Mouse (Mus musculus): ENCODE measurements around the gene Apoa4. TPM values are rescaled to one million over a fixed set of nuclear protein-coding genes. Genes with fewer than 3 reads are reported as not detected.

Apoa4 gene
- total and polyA plus RNA-seq, 3 experiments = not detected

DNA sequence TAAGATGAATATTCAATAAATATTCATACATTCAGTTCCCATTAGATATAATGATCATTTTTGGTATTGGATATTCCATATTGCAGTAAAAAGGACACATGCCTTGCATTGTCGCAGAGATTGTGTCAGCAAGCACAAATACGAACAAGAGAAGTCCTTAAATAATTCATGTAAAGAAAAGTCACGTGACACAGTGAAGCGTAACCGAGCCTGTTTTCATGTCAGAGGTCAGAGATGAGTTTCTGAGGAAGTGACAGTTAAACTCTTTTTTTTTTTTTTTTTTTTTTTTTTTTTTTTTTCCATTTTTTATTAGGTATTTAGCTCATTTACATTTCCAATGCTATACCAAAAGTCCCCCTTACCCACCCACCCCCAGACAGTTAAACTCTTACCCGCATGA is 47.9 kb upstream of the Apoa4 start:
- no peaks in the 10 kb centered on the region for H3K9me3 ChIP-seq (replicated peaks; ENCODE audit: insufficient read depth, low read length)
- no peaks in the 10 kb centered on the region for H3K27me3 ChIP-seq (ENCODE audit: control insufficient read depth in 1 of 2, insufficient read depth in 2 of 2, low read length in 2 of 2)
- no peak overlapping the region for H3K27ac ChIP-seq (ENCODE audit: control insufficient read depth, low read depth, low read length)
- H3K4me3 ChIP-seq (ENCODE audit: control insufficient read depth in 1 of 2, insufficient read depth in 1 of 2, low read depth in 2 of 2, low read length in 2 of 2) = no peak overlapping the region
- H3K9ac ChIP-seq (ENCODE audit: control insufficient read depth, low read depth, low read length, poor library complexity, severe bottlenecking) = no peak overlapping the region
- no peak for DNase-seq (ENCODE audit: low read depth, low spot score)
- no peak for TF ChIP-seq RAD21 (IDR thresholded peaks at IDR 0.05; ENCODE audit: low read depth, low read length)
- TF ChIP-seq CTCF (IDR thresholded peaks at IDR 0.05 in 2 of 3, conservative IDR thresholded peaks at IDR 0.05 in 1 of 3; ENCODE audit: control insufficient read depth in 1 of 3, insufficient read depth in 1 of 3, low read depth in 2 of 3, low read length in 3 of 3, poor library complexity in 1 of 3, severe bottlenecking in 1 of 3) = no peak
- TF ChIP-seq ETS1 (IDR thresholded peaks at IDR 0.05; ENCODE audit: low read depth, low read length) = no peak
- TF ChIP-seq MAFK (IDR thresholded peaks at IDR 0.05; ENCODE audit: borderline replicate concordance, low read depth, low read length) = no peak
- TF ChIP-seq MYC (IDR thresholded peaks at IDR 0.05; ENCODE audit: low read depth, low read length) = no peak
- no peak for TF ChIP-seq USF1 (IDR thresholded peaks at IDR 0.05; ENCODE audit: low read depth, low read length)
- no peak for TF ChIP-seq TCF12 (IDR thresholded peaks at IDR 0.05; ENCODE audit: low read depth, low read length)
- TF ChIP-seq UBTF (IDR thresholded peaks at IDR 0.05; ENCODE audit: borderline replicate concordance, insufficient read depth, low read depth, low read length) = no peak
- no peak for TF ChIP-seq NRF1 (IDR thresholded peaks at IDR 0.05; ENCODE audit: insufficient read depth, low read depth, low read length, poor library complexity, severe bottlenecking)
- no peak for TF ChIP-seq ELF1 (IDR thresholded peaks at IDR 0.05; ENCODE audit: low read depth, low read length)
- TF ChIP-seq CHD2 (IDR thresholded peaks at IDR 0.05; ENCODE audit: low read length) = no peak
- no peak for TF ChIP-seq POLR2AphosphoS5 (IDR thresholded peaks at IDR 0.05; ENCODE audit: borderline replicate concordance, low read depth, low read length)
- no peak for TF ChIP-seq POLR2AphosphoS2 (IDR thresholded peaks at IDR 0.05; ENCODE audit: low read length)
- no peak for TF ChIP-seq MAZ (IDR thresholded peaks at IDR 0.05; ENCODE audit: low read depth, low read length)
- TF ChIP-seq SIN3A (IDR thresholded peaks at IDR 0.05; ENCODE audit: low read length) = no peak
- no peak for TF ChIP-seq KAT2A (conservative IDR thresholded peaks at IDR 0.05; ENCODE audit: low read depth, low read length)
- TF ChIP-seq ZKSCAN1 (IDR thresholded peaks at IDR 0.05; ENCODE audit: low read depth, low read length) = no peak
- no peak for TF ChIP-seq ZMIZ1 (IDR thresholded peaks at IDR 0.05; ENCODE audit: low read depth, low read length)
- no peaks in the 10 kb centered on the region for H3K79me2 ChIP-seq (ENCODE audit: control insufficient read depth, insufficient read depth, low read length, poor library complexity)
- peaks cover 0 to 22% of the 10 kb centered on the region in 2 experiments; a peak in 2 of 4 replicates for H3K36me3 ChIP-seq (ENCODE audit: control insufficient read depth in 1 of 2, insufficient read depth in 2 of 2, low read length in 2 of 2)
- H3K4me1 ChIP-seq (ENCODE audit: control insufficient read depth in 1 of 2, insufficient read depth in 2 of 2, low read length in 2 of 2) = no peaks in the 10 kb centered on the region

DNA sequence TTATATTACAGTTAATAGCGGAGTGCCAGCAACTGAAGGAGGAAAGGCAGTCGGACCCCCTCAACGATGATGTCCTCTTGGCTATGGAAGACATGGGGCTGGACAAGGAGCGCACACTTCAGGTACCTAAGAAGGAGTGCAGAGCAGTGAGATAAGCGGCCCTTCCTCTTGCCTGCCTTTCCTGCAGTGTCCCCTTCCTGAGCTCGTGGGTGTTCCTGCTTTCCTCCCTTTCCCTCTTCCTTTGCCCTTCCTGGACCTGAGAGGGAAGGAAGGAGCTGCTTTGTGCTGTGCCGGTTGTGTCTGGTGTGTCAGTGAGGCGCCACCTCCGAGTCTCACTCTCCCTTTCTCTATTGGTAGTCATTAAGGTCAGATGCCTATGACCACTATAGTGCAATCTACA is 45.7 kb upstream of the Apoa4 start:
- H3K79me2 ChIP-seq (ENCODE audit: control insufficient read depth, insufficient read depth, low read length, poor library complexity) = no peaks in the 10 kb centered on the region
- no peaks in the 10 kb centered on the region for H3K27me3 ChIP-seq (ENCODE audit: control insufficient read depth in 1 of 2, insufficient read depth in 2 of 2, low read length in 2 of 2)
- no peak overlapping the region for H3K9ac ChIP-seq (ENCODE audit: control insufficient read depth, low read depth, low read length, poor library complexity, severe bottlenecking)
- H3K27ac ChIP-seq (ENCODE audit: control insufficient read depth, low read depth, low read length) = no peak overlapping the region
- no peaks in the 10 kb centered on the region for H3K4me1 ChIP-seq (ENCODE audit: control insufficient read depth in 1 of 2, insufficient read depth in 2 of 2, low read length in 2 of 2)
- no peak overlapping the region for H3K4me3 ChIP-seq (ENCODE audit: control insufficient read depth in 1 of 2, insufficient read depth in 1 of 2, low read depth in 2 of 2, low read length in 2 of 2)
- H3K36me3 ChIP-seq (ENCODE audit: control insufficient read depth in 1 of 2, insufficient read depth in 2 of 2, low read length in 2 of 2) = peaks cover 0 to 23% of the 10 kb centered on the region in 2 experiments; a peak in 2 of 4 replicates
- no peak for DNase-seq (ENCODE audit: low read depth, low spot score)
- H3K9me3 ChIP-seq (replicated peaks; ENCODE audit: insufficient read depth, low read length) = no peaks in the 10 kb centered on the region
- TF ChIP-seq USF1 (IDR thresholded peaks at IDR 0.05; ENCODE audit: low read depth, low read length) = no peak
- no peak for TF ChIP-seq ZMIZ1 (IDR thresholded peaks at IDR 0.05; ENCODE audit: low read depth, low read length)

Measured in MEL (cell line).